Mouse (Mus musculus) urinary bladder, postnatal 36 days (tissue): ENCODE data around the gene Cfap126.

Source experiments
- DNase-seq, 2 experiments: peaks; one replicate each; pipeline ENCODE4 v3.0.0; 2022; ENCODE audit warnings: low spot score in 2 of 2, mixed read lengths in 1 of 2

Gene Cfap126

GRCm38 (mm10) chr1:171096110-171096964, 17.4 kb upstream of the Cfap126 start:
- no peak for DNase-seq

- DNase-seq = no peak
Observed at GRCm38 (mm10) chr1:171097136-171097535, 16.6 kb upstream of the Cfap126 start.

GRCm38 (mm10) chr1:171097612-171098011, 16.1 kb upstream of the Cfap126 start:
- no peak for DNase-seq

DNA sequence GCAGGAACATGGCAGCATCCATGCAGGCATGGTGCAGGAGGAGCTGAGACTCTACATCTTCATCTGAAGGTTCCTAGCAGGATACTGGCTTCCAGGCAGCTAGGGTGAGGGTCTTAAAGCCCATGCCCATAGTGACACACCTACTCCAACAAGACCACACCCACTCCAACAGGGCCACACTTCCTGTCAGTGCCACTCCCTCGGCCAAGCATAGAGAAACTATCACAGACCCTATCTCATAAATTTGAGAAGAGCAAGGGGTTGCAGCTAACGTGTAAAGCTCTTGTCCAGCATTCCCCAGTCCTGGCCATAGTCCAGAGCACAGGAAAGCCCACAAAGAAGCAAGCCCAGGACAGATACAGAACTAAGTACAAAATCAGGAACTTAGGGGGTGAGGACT, 12.7 kb upstream of the Cfap126 start:
- DNase-seq = no peak

DNA sequence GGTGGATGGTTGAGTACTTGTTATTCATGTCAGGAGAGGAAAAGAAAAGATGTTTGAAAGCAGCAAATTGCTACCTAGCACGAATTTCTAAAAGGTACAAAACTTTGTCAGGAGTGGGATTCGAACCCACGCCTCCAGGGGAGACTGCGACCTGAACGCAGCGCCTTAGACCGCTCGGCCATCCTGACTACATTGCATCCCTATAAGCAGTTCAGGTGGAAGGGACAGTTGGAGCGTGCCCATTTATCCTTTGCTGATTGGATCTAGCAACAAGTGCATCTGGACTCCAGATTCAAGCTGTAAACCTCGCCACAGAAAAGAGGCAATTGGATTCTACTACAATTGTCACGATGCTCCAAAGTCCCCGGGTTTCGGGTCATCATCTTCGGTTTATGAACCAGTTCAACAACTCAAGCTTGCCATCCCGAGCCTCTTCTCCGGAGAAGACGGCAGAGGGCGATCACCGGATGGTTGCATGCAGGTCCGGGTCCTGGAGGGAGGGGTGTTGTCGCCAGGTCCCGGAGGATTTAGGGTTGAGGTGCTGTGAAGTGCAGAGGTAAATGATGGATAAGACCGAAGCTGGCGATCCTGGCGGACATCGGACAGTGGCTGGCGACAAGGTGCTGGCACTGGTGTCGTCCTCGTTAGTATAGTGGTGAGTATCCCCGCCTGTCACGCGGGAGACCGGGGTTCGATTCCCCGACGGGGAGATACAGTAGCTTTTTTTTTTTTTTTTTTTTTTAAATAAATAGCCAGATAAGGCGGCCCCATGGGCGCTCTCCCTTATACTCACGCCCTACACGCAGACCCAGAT, 11.8 kb upstream of the Cfap126 start:
- peak; percentile 81 to 87 for DNase-seq

DNA sequence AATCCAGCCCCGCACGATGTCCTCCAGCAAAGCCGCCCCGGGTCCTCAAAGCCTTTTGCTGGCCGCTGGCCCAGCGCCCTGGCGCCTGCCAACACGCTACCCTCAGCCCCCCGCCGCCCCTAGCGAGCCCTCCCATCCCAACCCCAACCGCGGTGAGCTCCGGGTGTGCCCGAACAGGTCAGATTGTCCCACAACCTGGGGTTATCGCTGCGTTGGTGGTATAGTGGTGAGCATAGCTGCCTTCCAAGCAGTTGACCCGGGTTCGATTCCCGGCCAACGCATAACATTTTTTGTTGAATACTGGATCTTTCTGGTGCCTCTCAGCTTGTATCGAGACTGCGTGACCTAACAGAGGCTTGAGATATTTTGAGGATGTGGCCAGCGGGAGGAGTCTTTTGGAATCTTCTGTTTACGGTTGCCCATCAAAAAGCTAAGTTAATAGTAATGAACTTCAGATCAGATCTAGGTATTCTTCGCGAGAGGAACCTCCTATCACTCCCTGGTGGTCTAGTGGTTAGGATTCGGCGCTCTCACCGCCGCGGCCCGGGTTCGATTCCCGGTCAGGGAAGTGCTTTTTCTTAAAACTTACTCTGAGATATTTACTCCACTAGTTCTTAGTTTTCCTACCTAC, 11.1 kb upstream of the Cfap126 start:
- peak; percentile 77 to 80 for DNase-seq

DNA sequence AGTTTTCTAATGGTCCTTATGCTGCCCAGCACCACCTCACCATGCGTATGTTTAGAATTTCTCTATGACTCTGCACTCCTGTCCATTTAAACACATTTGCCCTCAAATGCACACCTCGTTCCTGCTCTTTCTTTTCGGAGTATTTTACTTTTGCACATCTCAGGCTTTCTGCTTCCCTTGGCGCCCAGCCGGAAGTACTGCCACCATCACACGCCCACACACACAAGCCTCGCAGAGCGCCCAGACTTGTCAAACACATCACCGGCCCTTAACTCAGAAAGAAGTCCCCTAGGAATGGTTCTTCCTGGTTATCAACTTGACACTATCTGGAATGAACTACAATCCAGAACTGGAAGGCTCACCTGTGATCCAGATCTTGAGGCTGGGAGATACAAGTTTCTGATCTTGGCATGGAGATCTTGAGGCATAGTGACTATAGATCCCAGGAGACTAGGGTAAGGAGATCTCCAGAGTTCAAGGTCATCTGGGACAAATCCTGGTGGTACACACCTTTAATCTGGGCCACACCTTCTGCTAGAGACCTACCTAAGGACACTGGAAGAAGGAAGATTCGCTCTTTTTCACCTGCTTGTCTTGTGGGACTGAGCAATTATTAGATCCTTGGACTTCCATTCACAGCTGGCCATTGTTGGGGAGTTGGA, 10.4 kb upstream of the Cfap126 start:
- DNase-seq = no peak

GRCm38 (mm10) chr1:171105226-171105625, 8.5 kb upstream of the Cfap126 start:
- DNase-seq = no peak

DNA sequence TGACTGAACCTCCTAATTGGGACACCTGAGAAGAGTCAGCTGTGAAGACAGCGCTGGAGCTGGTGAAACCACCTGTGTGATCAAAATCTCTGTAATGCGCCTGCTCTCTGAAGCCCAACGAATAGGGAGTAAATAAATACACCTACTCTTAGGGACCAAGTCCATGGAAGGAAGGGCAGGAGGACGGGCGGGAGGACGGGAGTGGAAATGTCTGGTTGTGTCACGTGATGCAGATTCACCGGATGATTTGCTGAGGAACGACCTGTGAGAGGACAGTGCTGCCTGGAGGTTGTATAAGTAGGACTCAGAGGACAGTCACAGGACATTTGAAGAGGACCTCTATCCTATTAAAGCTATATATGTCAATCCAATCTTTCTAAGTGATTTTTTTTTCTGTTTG, 4.1 kb upstream of the Cfap126 start:
- DNase-seq = no peak

- no peak for DNase-seq
Observed at GRCm38 (mm10) chr1:171110659-171111019, 3.1 kb upstream of the Cfap126 start.

DNA sequence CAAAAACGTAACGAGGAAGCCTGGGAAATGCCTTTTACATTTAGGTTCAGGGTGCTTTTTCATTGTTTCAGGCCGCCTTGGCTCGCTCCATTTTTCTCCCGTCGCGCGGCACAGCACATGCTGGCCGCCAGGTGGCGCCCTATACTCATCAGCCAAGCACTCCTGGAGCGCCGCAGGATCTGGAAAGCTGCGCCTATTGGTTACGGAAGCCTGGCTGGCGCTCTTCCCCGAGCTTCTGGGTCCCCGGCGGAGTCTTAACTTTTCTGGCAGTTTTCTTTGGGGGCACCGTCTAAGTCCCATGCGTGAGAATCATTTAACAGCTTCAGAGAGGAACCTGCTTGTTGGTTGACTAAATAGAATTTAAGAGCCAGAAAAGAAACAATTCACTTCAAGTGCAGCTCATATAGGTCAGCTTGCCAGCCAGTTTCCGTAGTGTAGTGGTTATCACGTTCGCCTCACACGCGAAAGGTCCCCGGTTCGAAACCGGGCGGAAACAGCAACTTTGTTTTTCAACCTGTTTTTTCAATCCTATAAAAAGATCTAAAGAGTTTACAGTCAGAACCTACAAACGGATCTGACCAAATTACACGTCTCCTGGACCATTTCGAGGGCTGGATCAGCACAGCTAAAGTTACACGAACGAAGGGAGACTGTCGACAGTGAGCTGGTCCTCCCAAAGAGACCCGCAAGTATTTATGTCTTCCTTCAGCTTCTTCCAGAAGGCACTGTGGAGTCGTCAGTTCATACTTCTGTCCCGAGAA, 2.5 kb upstream of the Cfap126 start:
- peak; percentile 90 to 91 for DNase-seq

DNA sequence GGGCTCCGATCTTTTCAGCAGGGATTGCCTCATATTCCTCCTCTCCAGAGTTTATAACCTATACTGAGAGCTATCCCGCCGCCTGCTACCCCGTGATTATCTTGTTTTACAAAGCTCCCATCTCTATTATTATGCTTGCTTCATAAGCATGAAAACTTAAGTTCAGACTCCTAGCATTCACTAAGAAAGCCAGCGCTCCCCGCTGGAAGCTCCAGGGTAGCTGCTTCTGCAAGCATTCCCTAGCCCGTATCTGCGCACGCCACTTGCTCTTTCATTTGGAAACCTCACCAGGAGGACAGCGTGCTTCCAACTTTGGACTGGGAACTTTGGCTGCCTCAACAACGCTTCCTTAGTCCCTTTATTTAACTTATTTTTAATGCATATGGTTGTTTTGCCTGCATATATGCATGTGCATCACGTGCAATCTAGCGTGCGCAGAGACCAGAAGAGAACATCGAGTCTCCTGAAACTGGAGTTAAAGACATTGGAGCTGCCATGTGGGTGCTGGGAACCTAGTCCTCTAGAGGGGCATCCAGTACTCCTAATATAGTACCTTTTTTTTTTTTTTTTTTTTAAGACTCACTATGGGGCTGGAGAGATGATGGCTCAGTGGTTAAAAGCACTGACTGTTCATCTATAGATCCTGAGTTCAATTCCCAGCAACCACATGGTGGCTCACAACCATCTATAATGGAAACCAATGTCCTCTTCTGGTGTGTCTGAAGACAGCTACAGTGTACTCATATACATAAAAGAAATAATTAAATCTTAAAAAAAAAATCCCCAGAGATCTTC, 1.7 kb upstream of the Cfap126 start:
- peak; percentile 47 to 48 for DNase-seq

DNA sequence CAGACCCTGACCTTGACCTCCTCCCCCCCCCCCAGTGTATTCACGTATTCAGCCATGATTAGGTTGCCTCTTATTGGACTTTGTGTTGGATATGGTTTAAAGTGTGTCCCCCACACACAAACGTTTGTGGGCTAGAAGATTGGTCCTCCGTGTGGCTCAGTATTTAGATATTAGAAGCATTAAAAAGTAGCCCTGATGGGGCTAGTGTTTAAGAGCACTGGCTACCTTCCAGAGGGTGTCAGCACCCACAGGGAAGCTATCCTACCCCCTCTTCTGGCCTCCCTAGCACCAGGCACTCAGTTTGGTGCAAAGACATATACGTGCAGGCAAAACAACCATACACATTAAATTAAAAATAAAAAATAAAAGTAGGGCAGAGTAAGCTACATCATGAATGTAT, 732 bp upstream of the Cfap126 start:
- no peak for DNase-seq

DNA sequence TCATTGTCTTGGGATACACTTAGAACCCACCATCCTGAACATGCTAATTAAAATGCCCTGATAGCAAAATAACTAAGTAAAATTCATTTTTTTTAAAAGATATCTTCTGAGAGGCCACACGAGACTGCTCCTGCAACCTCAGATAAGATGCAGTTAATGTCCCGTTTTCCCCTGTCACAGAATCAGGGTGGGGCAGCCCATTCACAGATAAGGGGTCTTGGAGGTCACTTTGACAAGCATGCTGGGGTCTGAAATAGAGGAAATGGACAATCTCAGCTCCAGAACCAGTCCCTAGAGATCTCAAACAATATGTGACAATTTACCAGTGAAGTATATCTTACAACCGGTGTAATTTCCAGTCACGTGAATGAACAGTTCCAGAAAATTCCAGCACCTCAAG, 2.6 kb downstream of the Cfap126 start:
- no peak for DNase-seq

GRCm38 (mm10) chr1:171118269-171118684, 4.6 kb downstream of the Cfap126 start:
- peak; percentile 39 to 55 for DNase-seq

DNA sequence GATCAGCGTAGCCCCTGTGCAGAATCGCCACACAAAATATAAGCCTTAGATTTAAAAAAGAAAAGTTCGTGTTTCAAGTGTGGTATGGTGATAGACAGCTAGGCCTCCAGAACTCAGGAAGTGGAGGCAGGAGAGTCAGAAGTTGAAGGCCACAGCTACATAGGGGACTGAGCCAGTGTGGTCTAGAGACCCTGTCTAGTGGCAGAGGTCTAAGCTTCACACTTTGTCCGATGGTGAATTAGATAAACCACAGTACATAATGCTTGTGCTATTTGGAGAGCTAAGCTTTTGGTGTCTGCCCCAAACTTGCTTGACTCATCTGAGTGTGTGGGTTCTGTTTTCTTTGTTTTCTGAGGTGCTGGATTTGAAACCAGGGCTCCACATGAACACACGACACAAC, 5.3 kb downstream of the Cfap126 start:
- no peak for DNase-seq

GRCm38 (mm10) chr1:171119405-171119804, 5.7 kb downstream of the Cfap126 start:
- DNase-seq = no peak

DNA sequence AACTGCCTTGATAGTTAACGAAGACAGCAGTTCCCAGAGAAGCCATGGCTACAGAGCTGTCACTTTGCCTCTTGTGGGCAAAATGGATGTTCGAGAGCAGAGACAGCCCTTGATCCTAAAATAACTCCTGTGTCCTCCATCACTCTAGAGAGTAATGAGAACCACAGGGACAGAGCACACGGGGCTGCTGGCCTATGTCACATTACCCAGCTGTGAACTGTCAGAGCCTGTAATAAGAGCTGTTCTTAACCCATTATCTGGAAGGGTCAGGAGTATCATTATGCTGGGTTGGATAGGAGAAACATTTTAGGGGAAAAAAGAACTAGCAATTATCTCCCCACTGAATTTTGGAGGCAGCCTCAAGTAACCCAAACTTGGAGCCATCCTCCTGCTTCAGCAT, 7.2 kb downstream of the Cfap126 start:
- DNase-seq = no peak

- DNase-seq = no peak
Observed at GRCm38 (mm10) chr1:171121839-171122238, 8.1 kb downstream of the Cfap126 start.

DNA sequence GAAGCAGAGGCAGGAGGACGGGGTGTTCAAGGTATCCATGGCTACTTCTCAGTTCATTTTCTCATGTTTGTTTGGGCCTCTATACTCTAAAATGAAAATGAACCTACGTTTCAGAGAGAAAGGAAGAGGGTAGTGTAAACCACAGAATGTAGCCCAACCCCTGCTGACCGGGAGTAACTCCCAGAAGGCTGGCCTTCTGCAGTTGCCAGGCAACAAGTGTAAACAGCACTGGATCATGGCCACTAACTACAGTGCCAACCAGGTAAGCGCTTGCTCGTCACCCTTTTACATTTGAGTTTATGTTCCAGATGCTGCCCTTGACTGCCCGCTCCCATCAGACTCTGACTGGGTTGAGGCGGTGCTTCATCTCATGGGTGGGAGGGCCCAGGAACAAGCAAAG, 9.2 kb downstream of the Cfap126 start:
- DNase-seq = peak; percentile 25 to 37
